Mouse (Mus musculus) heart, embryonic 12.5 days (tissue): Measurements from ENCODE around the gene Olfr1045. TPM values are rescaled to one million over a fixed set of nuclear protein-coding genes. Genes with fewer than 3 reads are reported as not detected.

Source experiments
- polyA plus RNA-seq: library from polyadenylated mRNA; unstranded; fragments of >200 nt; fragmentation: Nextera tagmentation; extraction: Ambion mirVana; gene quantifications from 2 replicates; pipeline ENCODE4 v1.2.1, GENCODE M21; 2016

Olfr1045 gene
- polyA plus RNA-seq, 1 experiment from 2014 or later = not detected

Other genes with a start within 250 kb of the Olfr1045 start
- gene Olfr1029, start 229.1 kb downstream of the Olfr1045 start, polyA plus RNA-seq = not detected in 2 replicates
- not detected in 2 replicates for gene Olfr1030, start 223.7 kb downstream of the Olfr1045 start, polyA plus RNA-seq
- gene Olfr1031, start 212.7 kb downstream of the Olfr1045 start, polyA plus RNA-seq = not detected in 2 replicates
- not detected in 2 replicates for gene Olfr1032, start 197.5 kb downstream of the Olfr1045 start, polyA plus RNA-seq
- 1.3 and 1.4 TPM in 2 replicates for gene Olfr1033, start 182.4 kb downstream of the Olfr1045 start, polyA plus RNA-seq
- not detected in 2 replicates for gene Olfr1034, start 157.1 kb downstream of the Olfr1045 start, polyA plus RNA-seq
- gene Olfr1036, start 129.0 kb downstream of the Olfr1045 start, polyA plus RNA-seq = not detected in 2 replicates
- not detected in 2 replicates for gene Olfr1037, start 115.6 kb downstream of the Olfr1045 start, polyA plus RNA-seq
- not detected in 2 replicates for gene Olfr1039, start 67.1 kb downstream of the Olfr1045 start, polyA plus RNA-seq
- gene Olfr1040, start 56.3 kb downstream of the Olfr1045 start, polyA plus RNA-seq = not detected in 2 replicates
- not detected in 2 replicates for gene Olfr1042, start 41.2 kb downstream of the Olfr1045 start, polyA plus RNA-seq
- gene Olfr1043, start 35.5 kb downstream of the Olfr1045 start, polyA plus RNA-seq = not detected in 2 replicates
- not detected in 2 replicates for gene Olfr1044, start 25.2 kb downstream of the Olfr1045 start, polyA plus RNA-seq
- gene Olfr52, start 17.3 kb downstream of the Olfr1045 start, polyA plus RNA-seq = not detected in 2 replicates
- gene Olfr1046, start 16.3 kb upstream of the Olfr1045 start, polyA plus RNA-seq = not detected in 2 replicates
- gene Olfr1047, start 28.4 kb upstream of the Olfr1045 start, polyA plus RNA-seq = not detected in 2 replicates
- not detected in 2 replicates for gene Olfr1048, start 37.3 kb upstream of the Olfr1045 start, polyA plus RNA-seq
- gene Olfr1049, start 55.3 kb upstream of the Olfr1045 start, polyA plus RNA-seq = not detected in 2 replicates
- not detected in 2 replicates for gene Olfr1051, start 76.1 kb upstream of the Olfr1045 start, polyA plus RNA-seq
- not detected in 2 replicates for gene Olfr1052, start 89.4 kb upstream of the Olfr1045 start, polyA plus RNA-seq
- not detected in 2 replicates for gene Olfr1053, start 112.3 kb upstream of the Olfr1045 start, polyA plus RNA-seq
- not detected in 2 replicates for gene Olfr1054, start 132.4 kb upstream of the Olfr1045 start, polyA plus RNA-seq
- gene Olfr1055, start 147.3 kb upstream of the Olfr1045 start, polyA plus RNA-seq = not detected in 2 replicates
- not detected in 2 replicates for gene Olfr1056, start 159.5 kb upstream of the Olfr1045 start, polyA plus RNA-seq
- gene Olfr1057, start 175.4 kb upstream of the Olfr1045 start, polyA plus RNA-seq = not detected in 2 replicates
- gene Olfr1058, start 185.6 kb upstream of the Olfr1045 start, polyA plus RNA-seq = not detected in 2 replicates
- not detected in 2 replicates for gene Olfr1061, start 211.0 kb upstream of the Olfr1045 start, polyA plus RNA-seq
- not detected in 2 replicates for gene Olfr1062, start 223.7 kb upstream of the Olfr1045 start, polyA plus RNA-seq
- not detected in 2 replicates for gene Olfr1065, start 247.6 kb upstream of the Olfr1045 start, polyA plus RNA-seq